In the genomic region with DNA sequence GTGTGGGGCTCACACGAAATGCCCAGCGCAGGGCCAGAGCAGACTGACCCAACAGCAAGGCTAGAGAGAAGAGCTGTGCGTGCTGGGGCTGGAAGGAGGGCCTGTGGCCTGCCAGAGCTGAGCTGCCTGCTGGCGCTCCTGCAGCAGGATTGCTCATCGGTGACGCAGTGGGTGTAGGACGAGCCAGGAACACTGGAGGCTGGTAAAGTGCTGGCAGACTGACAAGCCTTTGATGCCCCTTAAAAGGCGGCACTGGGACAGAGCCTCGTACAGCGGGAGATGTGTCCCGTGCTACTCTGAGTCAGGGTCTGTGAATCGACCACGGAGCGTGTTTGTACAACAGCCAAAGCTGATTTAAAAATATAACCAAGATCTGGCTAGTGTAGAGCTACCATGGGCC, we compare ENCODE assay signal across 8 mouse cellular contexts. TPM values are rescaled to one million over a fixed set of nuclear protein-coding genes. Genes with fewer than 3 reads are reported as not detected.
DNase-seq lines count a peak whose midpoint lies in the region; ATAC-seq and TF ChIP-seq lines count a peak whose summit lies in the region.

No protein-coding gene starts in this region.

- H3K36me3 ChIP-seq in hindbrain, postnatal 0 days (ENCODE audit: insufficient read depth, low read length), result no peaks in the 10 kb centered on the region

- DNase-seq in adrenal gland, adult 18-20 months (ENCODE audit: low spot score in 2 of 2), result peak; percentile 73 to 82
- DNase-seq in cerebellum, postnatal 10 days, result peak; percentile 88 to 91
- DNase-seq in gastrocnemius, postnatal 10 days, result peak; percentile 75
- peak; percentile 91 for DNase-seq in hindbrain, postnatal 0 days (ENCODE audit: low spot score)
- peak; percentile 63 for DNase-seq in lung, adult 2 months
- DNase-seq in right cerebral cortex, postnatal 4 days, result peak; percentile 70
- DNase-seq in c-Kit-positive CD71-positive TER-119-positive erythroid progenitor cells, embryonic 14.5 days (ENCODE audit: low spot score), result no peak
- DNase-seq in thymus, postnatal 36 days, result no peak

- no peak overlapping the region for H3K4me2 ChIP-seq in hindbrain, postnatal 0 days (ENCODE audit: low read depth, low read length)

- no peak for TF ChIP-seq CTCF in hindbrain, postnatal 0 days (IDR thresholded peaks at IDR 0.05; ENCODE audit: low read depth)
- no peak for TF ChIP-seq CTCF in lung, adult 2 months (IDR thresholded peaks at IDR 0.05; ENCODE audit: insufficient read depth, low read length)

- WGBS in hindbrain, postnatal 0 days, result 36% methylated on average over 14 of the region's 14 CpGs
- WGBS in lung, adult 2 months, result 40% methylated on average over 14 of the region's 14 CpGs

- no peak for TF ChIP-seq POLR2A in lung, adult 2 months (IDR thresholded peaks at IDR 0.05; ENCODE audit: borderline replicate concordance, extremely low read depth, low read depth, low read length)

- peak overlapping the region; percentile 12; the same call in 1 of the 2 replicates for H3K27ac ChIP-seq in hindbrain, postnatal 0 days

- no peaks in the 10 kb centered on the region for H3K9me3 ChIP-seq in hindbrain, postnatal 0 days (ENCODE audit: low read length)

- no peak overlapping the region for H3K4me3 ChIP-seq in hindbrain, postnatal 0 days (ENCODE audit: low read length)
- no peak overlapping the region for H3K4me3 ChIP-seq in lung, adult 2 months (replicated peaks; ENCODE audit: extremely low read depth, low read depth, low read length)

- no peaks in the 10 kb centered on the region for H3K27me3 ChIP-seq in hindbrain, postnatal 0 days (ENCODE audit: insufficient read depth, low read length)

- H3K9ac ChIP-seq in hindbrain, postnatal 0 days (replicated peaks; ENCODE audit: low read length), result no peak overlapping the region

- peak; percentile 79 for ATAC-seq in hindbrain, postnatal 0 days

- peaks cover 19% of the 10 kb centered on the region for H3K4me1 ChIP-seq in hindbrain, postnatal 0 days (ENCODE audit: insufficient read depth, low read length)
- peaks cover 14% of the 10 kb centered on the region for H3K4me1 ChIP-seq in lung, adult 2 months (ENCODE audit: control insufficient read depth, insufficient read depth, low read length)

RNA-seq across cellular contexts. Expression of a gene that starts 43.6 kb away (rescaled TPM):
- 1 to 10 TPM; 6.6 to 9.8 TPM for total RNA-seq in adrenal gland, adult 18-20 months (2021)
- 1 to 10 TPM; 2.6 to 4.3 TPM for total RNA-seq in gastrocnemius, postnatal 10 days (2021)
- total RNA-seq in hindbrain, postnatal 0 days (2014; rRNA removed), result 0.86 and 9.0 TPM in 2 replicates
- 8.9 and 10.0 TPM in 2 replicates for polyA plus RNA-seq in hindbrain, postnatal 0 days (2015; fragmentation: Nextera tagmentation; extraction: Ambion mirVana)
- 14.2 and 15.5 TPM in 2 replicates for polyA plus RNA-seq in lung, adult 2 months (2012; rRNA removed)

RNA-seq across cellular contexts. Expression of a gene that starts 43.8 kb away (rescaled TPM):
- 100 to 1,000 TPM in 1 of 2 experiments, 10 to 100 TPM in 1; 95.4 to 109 TPM for total RNA-seq in adrenal gland, adult 18-20 months (2021)
- total RNA-seq in gastrocnemius, postnatal 10 days (2021), result 10 to 100 TPM; 49.0 to 58.1 TPM
- 85.4 and 93.5 TPM in 2 replicates for total RNA-seq in hindbrain, postnatal 0 days (2014; rRNA removed)
- 129 and 136 TPM in 2 replicates for polyA plus RNA-seq in hindbrain, postnatal 0 days (2015; fragmentation: Nextera tagmentation; extraction: Ambion mirVana)
- 76.1 and 85.9 TPM in 2 replicates for polyA plus RNA-seq in lung, adult 2 months (2012; rRNA removed)

Comparison
In these comparisons a context has a peak if more than half of its experiments do, and no peak if none do; other contexts are left out.
1. DNase-seq: peak in adrenal gland, adult 18-20 months (2 of 2), cerebellum, postnatal 10 days (2 of 2), gastrocnemius, postnatal 10 days (single experiment), hindbrain, postnatal 0 days (single experiment), lung, adult 2 months (single experiment) and right cerebral cortex, postnatal 4 days (single experiment); none in c-Kit-positive CD71-positive TER-119-positive erythroid progenitor cells, embryonic 14.5 days (single experiment) and thymus, postnatal 36 days (0 of 2).